Mouse (Mus musculus): ENCODE data around the gene Trir. TPM values are rescaled to one million over a fixed set of nuclear protein-coding genes. Genes with fewer than 3 reads are reported as not detected.
A peak's percentile ranks its signal among the peaks of the same experiment; 100 is the strongest.

The Trir gene
- polyA plus RNA-seq, 1 experiment, result 108 TPM

GRCm38 (mm10) chr8:84984294-84985048, 42.2 kb upstream of the Trir start:
- no peak for TF ChIP-seq POLR2A (IDR thresholded peaks at IDR 0.05; ENCODE audit: low read depth, low read length)
- no peak for TF ChIP-seq CTCF (IDR thresholded peaks at IDR 0.05; ENCODE audit: borderline replicate concordance, insufficient read depth, low read length)
- peak overlapping the region; percentile 94 for H3K27ac ChIP-seq (ENCODE audit: insufficient read depth, low read length)
- H3K4me3 ChIP-seq (ENCODE audit: insufficient read depth, low read length), result 0 out of 2 replicates have a peak overlapping the region, but pooled peaks have one; percentile 11
- H3K4me1 ChIP-seq (ENCODE audit: control insufficient read depth, insufficient read depth, low read length), result peaks cover 30% of the 10 kb centered on the region

- no peak for TF ChIP-seq CTCF (IDR thresholded peaks at IDR 0.05; ENCODE audit: borderline replicate concordance, insufficient read depth, low read length)
- TF ChIP-seq POLR2A (IDR thresholded peaks at IDR 0.05; ENCODE audit: low read depth, low read length), result no peak
- Histone ChIP-seq H3K27ac (ENCODE audit: insufficient read depth, low read length) (peak overlapping the region; percentile 94), H3K4me3 (ENCODE audit: insufficient read depth, low read length) (peak overlapping the region; percentile 11), H3K4me1 (ENCODE audit: control insufficient read depth, insufficient read depth, low read length) (peaks cover 30% of the 10 kb centered on the region)
Observed at GRCm38 (mm10) chr8:84985049-84985683, 41.5 kb upstream of the Trir start.

GRCm38 (mm10) chr8:84985684-84986378, 40.8 kb upstream of the Trir start:
- H3K4me3 ChIP-seq (ENCODE audit: insufficient read depth, low read length), result peak overlapping the region; percentile 11
- H3K4me1 ChIP-seq (ENCODE audit: control insufficient read depth, insufficient read depth, low read length), result peaks cover 26% of the 10 kb centered on the region
- H3K27ac ChIP-seq (ENCODE audit: insufficient read depth, low read length), result peak overlapping the region; percentile 94
- 0 out of 2 replicates have a peak, but pooled peaks have one; percentile 31 for TF ChIP-seq POLR2A (IDR thresholded peaks at IDR 0.05; ENCODE audit: low read depth, low read length)
- TF ChIP-seq CTCF (IDR thresholded peaks at IDR 0.05; ENCODE audit: borderline replicate concordance, insufficient read depth, low read length), result no peak

GRCm38 (mm10) chr8:84986379-84986945, 40.2 kb upstream of the Trir start:
- Histone ChIP-seq H3K27ac (ENCODE audit: insufficient read depth, low read length) (peak overlapping the region; percentile 94; the same call in 1 of the 2 replicates), H3K4me3 (ENCODE audit: insufficient read depth, low read length) (peak overlapping the region; percentile 11; the same call in 1 of the 2 replicates), H3K4me1 (ENCODE audit: control insufficient read depth, insufficient read depth, low read length) (peaks cover 22% of the 10 kb centered on the region)
- TF ChIP-seq POLR2A (IDR thresholded peaks at IDR 0.05; ENCODE audit: low read depth, low read length) (no peak; the same call in 1 of the 2 replicates), CTCF (IDR thresholded peaks at IDR 0.05; ENCODE audit: borderline replicate concordance, insufficient read depth, low read length) (no peak)

- Histone ChIP-seq H3K4me3 (ENCODE audit: insufficient read depth, low read length) (no peak overlapping the region), H3K4me1 (ENCODE audit: control insufficient read depth, insufficient read depth, low read length) (peaks cover 22% of the 10 kb centered on the region), H3K27ac (ENCODE audit: insufficient read depth, low read length) (no peak overlapping the region)
- no peak for TF ChIP-seq POLR2A (IDR thresholded peaks at IDR 0.05; ENCODE audit: low read depth, low read length)
- TF ChIP-seq CTCF (IDR thresholded peaks at IDR 0.05; ENCODE audit: borderline replicate concordance, insufficient read depth, low read length), result no peak
Observed at GRCm38 (mm10) chr8:84987388-84987787, 39.2 kb upstream of the Trir start.

GRCm38 (mm10) chr8:84987903-84988302, 38.7 kb upstream of the Trir start:
- TF ChIP-seq CTCF (IDR thresholded peaks at IDR 0.05; ENCODE audit: borderline replicate concordance, insufficient read depth, low read length) (no peak), POLR2A (IDR thresholded peaks at IDR 0.05; ENCODE audit: low read depth, low read length) (no peak)
- no peak overlapping the region; the same call in 1 of the 2 replicates for H3K27ac ChIP-seq (ENCODE audit: insufficient read depth, low read length)
- no peak overlapping the region for H3K4me3 ChIP-seq (ENCODE audit: insufficient read depth, low read length)
- peaks cover 22% of the 10 kb centered on the region for H3K4me1 ChIP-seq (ENCODE audit: control insufficient read depth, insufficient read depth, low read length)

GRCm38 (mm10) chr8:84989311-84989731, 37.3 kb upstream of the Trir start:
- Histone ChIP-seq H3K27ac (ENCODE audit: insufficient read depth, low read length) (no peak overlapping the region; the same call in 1 of the 2 replicates), H3K4me3 (ENCODE audit: insufficient read depth, low read length) (no peak overlapping the region)
- TF ChIP-seq CTCF (IDR thresholded peaks at IDR 0.05; ENCODE audit: borderline replicate concordance, insufficient read depth, low read length) (no peak), POLR2A (IDR thresholded peaks at IDR 0.05; ENCODE audit: low read depth, low read length) (no peak)

GRCm38 (mm10) chr8:84989810-84990209, 36.8 kb upstream of the Trir start:
- Histone ChIP-seq H3K27ac (ENCODE audit: insufficient read depth, low read length) (peak overlapping the region; percentile 58), H3K4me3 (ENCODE audit: insufficient read depth, low read length) (peak overlapping the region; percentile 27), H3K4me1 (ENCODE audit: control insufficient read depth, insufficient read depth, low read length) (peaks cover 17% of the 10 kb centered on the region)
- TF ChIP-seq CTCF (IDR thresholded peaks at IDR 0.05; ENCODE audit: borderline replicate concordance, insufficient read depth, low read length) (peak; percentile 78; the same call in 1 of the 2 replicates), POLR2A (IDR thresholded peaks at IDR 0.05; ENCODE audit: low read depth, low read length) (peak; percentile 14; the same call in 1 of the 2 replicates)

More at GRCm38 (mm10) chr8:84989311-84989731, 37.3 kb upstream of the Trir start:
- H3K4me1 ChIP-seq (ENCODE audit: control insufficient read depth, insufficient read depth, low read length), result peaks cover 20% of the 10 kb centered on the region

GRCm38 (mm10) chr8:84990349-84990748, 36.3 kb upstream of the Trir start, which contains the start of gene Hook2:
Gene Hook2 (plus strand): TSS chr8:84990603.
- TF ChIP-seq POLR2A (IDR thresholded peaks at IDR 0.05; ENCODE audit: low read depth, low read length), result peak; percentile 41; the same call in 1 of the 2 replicates
- peak; percentile 97 for TF ChIP-seq CTCF (IDR thresholded peaks at IDR 0.05; ENCODE audit: borderline replicate concordance, insufficient read depth, low read length)
- H3K27ac ChIP-seq (ENCODE audit: insufficient read depth, low read length), result peak within 1 kb of the TSS; percentile 58
- peaks cover 17% of the 10 kb centered on the region for H3K4me1 ChIP-seq (ENCODE audit: control insufficient read depth, insufficient read depth, low read length)
- peak within 1 kb of the TSS; percentile 48 for H3K4me3 ChIP-seq (ENCODE audit: insufficient read depth, low read length)

Measured in embryonic fibroblast, embryonic 13.5 days (primary cell).